Mouse (Mus musculus): ENCODE results near the gene Deaf1. TPM values are rescaled to one million over a fixed set of nuclear protein-coding genes. Genes with fewer than 3 reads are reported as not detected.
A peak's percentile ranks its signal among the peaks of the same experiment; 100 is the strongest.

Gene Deaf1
- polyA plus RNA-seq, 1 experiment from 2014 or later = 70.8 TPM

GRCm38 (mm10) chr7:141356971-141357370 is 29.5 kb upstream of the Deaf1 start:
- Histone ChIP-seq H3K36me3 (no peaks in the 10 kb centered on the region), H3K27me3 (peaks cover 18% of the 10 kb centered on the region), H3K4me3 (no peak overlapping the region), H3K4me1 (peaks cover 8% of the 10 kb centered on the region; the same call in 1 of the 2 replicates), H3K4me2 (no peak overlapping the region), H3K9me3 (no peaks in the 10 kb centered on the region), H3K9ac (no peak overlapping the region), H3K27ac (no peak overlapping the region)
- no peak for ATAC-seq (ENCODE audit: insufficient number of reproducible peaks, low FRiP score, low TSS enrichment, low read depth)
- WGBS = 73% methylated on average over 14 of the region's 14 CpGs

- Histone ChIP-seq H3K27ac (no peak overlapping the region), H3K9ac (no peak overlapping the region), H3K36me3 (no peaks in the 10 kb centered on the region), H3K9me3 (no peaks in the 10 kb centered on the region), H3K4me2 (no peak overlapping the region), H3K4me3 (no peak overlapping the region), H3K4me1 (0 out of 2 replicates have a peak, but pooled peaks cover 3% of the 10 kb centered on the region), H3K27me3 (0 out of 2 replicates have a peak, but pooled peaks cover 6% of the 10 kb centered on the region)
- ATAC-seq (ENCODE audit: insufficient number of reproducible peaks, low FRiP score, low TSS enrichment, low read depth) = no peak
- WGBS = 57% methylated on average over 12 of the region's 12 CpGs
These were observed 28.3 kb upstream of the Deaf1 start for GRCm38 (mm10) chr7:141355626-141356326.

GRCm38 (mm10) chr7:141355051-141355450 is 27.6 kb upstream of the Deaf1 start:
- Histone ChIP-seq H3K4me3 (no peak overlapping the region), H3K27ac (no peak overlapping the region), H3K4me1 (0 out of 2 replicates have a peak, but pooled peaks cover 3% of the 10 kb centered on the region), H3K9ac (no peak overlapping the region), H3K4me2 (no peak overlapping the region), H3K36me3 (no peaks in the 10 kb centered on the region), H3K9me3 (no peaks in the 10 kb centered on the region), H3K27me3 (no peaks in the 10 kb centered on the region)
- 0 out of 2 replicates have a peak, but pooled peaks have one; percentile 23 for ATAC-seq (ENCODE audit: insufficient number of reproducible peaks, low FRiP score, low TSS enrichment, low read depth)
- 73% methylated on average over 8 of the region's 8 CpGs for WGBS

- no peak overlapping the region for H3K27ac ChIP-seq
- no peak overlapping the region for H3K4me3 ChIP-seq
- H3K9me3 ChIP-seq = no peaks in the 10 kb centered on the region
- ATAC-seq (ENCODE audit: insufficient number of reproducible peaks, low FRiP score, low TSS enrichment, low read depth) = no peak
- WGBS = 79% methylated on average over 6 of the region's 6 CpGs
- no peak overlapping the region for H3K4me2 ChIP-seq
- H3K4me1 ChIP-seq = 0 out of 2 replicates have a peak, but pooled peaks cover 2% of the 10 kb centered on the region
- no peak overlapping the region for H3K9ac ChIP-seq
- no peaks in the 10 kb centered on the region for H3K36me3 ChIP-seq
- H3K27me3 ChIP-seq = no peaks in the 10 kb centered on the region
These were observed 23.6 kb upstream of the Deaf1 start for GRCm38 (mm10) chr7:141351061-141351460.

GRCm38 (mm10) chr7:141344787-141345186 is 17.3 kb upstream of the Deaf1 start:
- Histone ChIP-seq H3K9me3 (no peaks in the 10 kb centered on the region), H3K27ac (no peak overlapping the region), H3K36me3 (no peaks in the 10 kb centered on the region), H3K4me2 (no peak overlapping the region), H3K9ac (no peak overlapping the region), H3K4me3 (no peak overlapping the region), H3K27me3 (no peaks in the 10 kb centered on the region), H3K4me1 (no peaks in the 10 kb centered on the region)
- ATAC-seq (ENCODE audit: insufficient number of reproducible peaks, low FRiP score, low TSS enrichment, low read depth) = no peak
- 89% methylated on average over 5 of the region's 5 CpGs for WGBS

- no peak for ATAC-seq (ENCODE audit: insufficient number of reproducible peaks, low FRiP score, low TSS enrichment, low read depth)
- H3K9me3 ChIP-seq = no peaks in the 10 kb centered on the region
- no peak overlapping the region for H3K4me2 ChIP-seq
- H3K36me3 ChIP-seq = no peaks in the 10 kb centered on the region
- H3K4me1 ChIP-seq = peaks cover 6% of the 10 kb centered on the region
- WGBS = 67% methylated on average over 7 of the region's 7 CpGs
- H3K4me3 ChIP-seq = no peak overlapping the region
- no peak overlapping the region for H3K9ac ChIP-seq
- no peak overlapping the region for H3K27ac ChIP-seq
- 0 out of 2 replicates have a peak, but pooled peaks cover 2% of the 10 kb centered on the region for H3K27me3 ChIP-seq
These were observed 16.2 kb upstream of the Deaf1 start for GRCm38 (mm10) chr7:141343696-141344095.

- Histone ChIP-seq H3K4me2 (no peak overlapping the region), H3K4me3 (no peak overlapping the region), H3K4me1 (peaks cover 11% of the 10 kb centered on the region), H3K27ac (no peak overlapping the region), H3K36me3 (no peaks in the 10 kb centered on the region), H3K9ac (no peak overlapping the region), H3K9me3 (no peaks in the 10 kb centered on the region), H3K27me3 (0 out of 2 replicates have a peak, but pooled peaks cover 6% of the 10 kb centered on the region)
- no peak for ATAC-seq (ENCODE audit: insufficient number of reproducible peaks, low FRiP score, low TSS enrichment, low read depth)
- WGBS = 73% methylated on average over 2 of the region's 2 CpGs
These were observed 15.7 kb upstream of the Deaf1 start for GRCm38 (mm10) chr7:141343230-141343629.

GRCm38 (mm10) chr7:141341689-141342226 is 14.3 kb upstream of the Deaf1 start:
- Histone ChIP-seq H3K27me3 (0 out of 2 replicates have a peak, but pooled peaks cover 6% of the 10 kb centered on the region), H3K27ac (no peak overlapping the region), H3K36me3 (no peaks in the 10 kb centered on the region), H3K9me3 (no peaks in the 10 kb centered on the region), H3K4me3 (no peak overlapping the region), H3K4me2 (no peak overlapping the region), H3K4me1 (peaks cover 12% of the 10 kb centered on the region), H3K9ac (no peak overlapping the region)
- ATAC-seq (ENCODE audit: insufficient number of reproducible peaks, low FRiP score, low TSS enrichment, low read depth) = no peak
- WGBS = 62% methylated on average over 10 of the region's 10 CpGs

GRCm38 (mm10) chr7:141340476-141340875 is 13.0 kb upstream of the Deaf1 start:
- H3K4me1 ChIP-seq = peaks cover 12% of the 10 kb centered on the region
- H3K36me3 ChIP-seq = peaks cover 9% of the 10 kb centered on the region; the same call in 1 of the 2 replicates
- H3K9ac ChIP-seq = no peak overlapping the region
- no peak overlapping the region for H3K4me2 ChIP-seq
- no peaks in the 10 kb centered on the region for H3K9me3 ChIP-seq
- H3K27me3 ChIP-seq = 0 out of 2 replicates have a peak, but pooled peaks cover 6% of the 10 kb centered on the region
- 74% methylated on average over 6 of the region's 6 CpGs for WGBS
- ATAC-seq (ENCODE audit: insufficient number of reproducible peaks, low FRiP score, low TSS enrichment, low read depth) = no peak
- H3K27ac ChIP-seq = no peak overlapping the region
- no peak overlapping the region for H3K4me3 ChIP-seq

GRCm38 (mm10) chr7:141340023-141340422 is 12.5 kb upstream of the Deaf1 start:
- Histone ChIP-seq H3K4me2 (peak overlapping the region; percentile 49), H3K27ac (no peak overlapping the region), H3K9ac (no peak overlapping the region), H3K27me3 (0 out of 2 replicates have a peak, but pooled peaks cover 6% of the 10 kb centered on the region), H3K4me1 (peaks cover 12% of the 10 kb centered on the region), H3K36me3 (peaks cover 10% of the 10 kb centered on the region; the same call in 1 of the 2 replicates), H3K4me3 (0 out of 2 replicates have a peak overlapping the region, but pooled peaks have one; percentile 7), H3K9me3 (no peaks in the 10 kb centered on the region)
- whole genome bisulfite sequencing = 61% methylated on average over 7 of the region's 7 CpGs
- no peak for ATAC-seq (ENCODE audit: insufficient number of reproducible peaks, low FRiP score, low TSS enrichment, low read depth)

GRCm38 (mm10) chr7:141339215-141339920 is 11.9 kb upstream of the Deaf1 start:
- ATAC-seq (ENCODE audit: insufficient number of reproducible peaks, low FRiP score, low TSS enrichment, low read depth) = no peak
- Histone ChIP-seq H3K9ac (peak overlapping the region; percentile 35; the same call in 1 of the 2 replicates), H3K27me3 (0 out of 2 replicates have a peak, but pooled peaks cover 6% of the 10 kb centered on the region), H3K4me1 (peaks cover 12% of the 10 kb centered on the region), H3K36me3 (peaks cover 16% of the 10 kb centered on the region), H3K4me3 (peak overlapping the region; percentile 39), H3K9me3 (no peaks in the 10 kb centered on the region), H3K4me2 (peak overlapping the region; percentile 49), H3K27ac (no peak overlapping the region)
- 31% methylated on average over 20 of the region's 20 CpGs for WGBS
